Mouse (Mus musculus) heart, adult 18-20 months (tissue): ENCODE results near the gene Slc25a28. TPM values are rescaled to one million over a fixed set of nuclear protein-coding genes. Genes with fewer than 3 reads are reported as not detected.

Experiments used
- DNase-seq, 2 experiments: peaks; one replicate each; pipeline ENCODE4 v3.0.0; 2021 to 2022; ENCODE audit warnings: mixed read lengths in 1 of 2
- microRNA-seq, 2 experiments: library from miRNA; unstranded; fragments of <30 nt; microRNA quantifications; one replicate each; pipeline ENCODE4 v1.2.0; 2022
- total RNA-seq, 2 experiments: library from RNA; stranded (reverse); gene quantifications; 2 replicates each; pipeline ENCODE4 v1.2.3; 2021

Slc25a28 gene
- total RNA-seq, 2 experiments from 2014 or later, result 27.1 to 28.0 TPM

- no peak for DNase-seq
These were observed 31.8 kb downstream of the Slc25a28 start for GRCm38 (mm10) chr19:43642843-43643242.

- DNase-seq, result no peak
These were observed 32.8 kb downstream of the Slc25a28 start for GRCm38 (mm10) chr19:43641833-43642232.

GRCm38 (mm10) chr19:43630466-43631251, 44.0 kb downstream of the Slc25a28 start:
- peak; percentile 83 to 90 for DNase-seq

- no peak for DNase-seq
These were observed 45.6 kb downstream of the Slc25a28 start for GRCm38 (mm10) chr19:43629088-43629487.

- DNase-seq, result no peak
These were observed 47.3 kb downstream of the Slc25a28 start for GRCm38 (mm10) chr19:43627345-43627744.

- no peak for DNase-seq
These were observed 48.5 kb downstream of the Slc25a28 start for GRCm38 (mm10) chr19:43626160-43626559.

GRCm38 (mm10) chr19:43623913-43624312, 50.8 kb downstream of the Slc25a28 start:
- DNase-seq, result peak in 1 of 2 experiments; percentile 18

GRCm38 (mm10) chr19:43619916-43620479, 54.7 kb downstream of the Slc25a28 start:
- no peak for DNase-seq

GRCm38 (mm10) chr19:43618505-43619030, 56.1 kb downstream of the Slc25a28 start:
- no peak for DNase-seq

- DNase-seq, result no peak
These were observed 56.8 kb downstream of the Slc25a28 start for GRCm38 (mm10) chr19:43617761-43618349.

GRCm38 (mm10) chr19:43616889-43617288, 57.8 kb downstream of the Slc25a28 start:
- peak in 1 of 2 experiments; percentile 7 for DNase-seq

GRCm38 (mm10) chr19:43616415-43616861, 58.2 kb downstream of the Slc25a28 start:
- DNase-seq, result peak in 1 of 2 experiments; percentile 36

GRCm38 (mm10) chr19:43615571-43616414, 58.9 kb downstream of the Slc25a28 start:
- peak in 1 of 2 experiments; percentile 42 for DNase-seq

GRCm38 (mm10) chr19:43615074-43615445, 59.6 kb downstream of the Slc25a28 start:
- peak in 1 of 2 experiments; percentile 40 for DNase-seq

- no peak for DNase-seq
These were observed 60.2 kb downstream of the Slc25a28 start for GRCm38 (mm10) chr19:43614341-43615073.

Small RNA genes within 50 kb of the gene (microRNA-seq; reads per million reads assigned to microRNA genes)
- 0 reads per million in 2 experiments for gene Gm22646

Other genes starting within 250 kb of the Slc25a28 start
- under 1 TPM in 1 of 2 experiments, not detected in 1; 0.31 TPM for gene Cnnm1, start 234.4 kb downstream of the Slc25a28 start, total RNA-seq
- gene Got1, start 150.3 kb downstream of the Slc25a28 start, total RNA-seq, result 1,000 to 10,000 TPM; 1,066 to 1,082 TPM
- gene Nkx2-3, start 62.6 kb downstream of the Slc25a28 start, total RNA-seq, result not detected
- gene Entpd7, start 14.8 kb upstream of the Slc25a28 start, total RNA-seq, result 1 to 10 TPM; 2.1 to 2.4 TPM
- gene Cutc, start 78.1 kb upstream of the Slc25a28 start, total RNA-seq, result 10 to 100 TPM; 14.3 to 15.3 TPM
- gene Cox15, start 78.1 kb upstream of the Slc25a28 start, total RNA-seq, result 10 to 100 TPM; 23.5 to 26.0 TPM
- gene Abcc2, start 107.3 kb upstream of the Slc25a28 start, total RNA-seq, result not detected